Mouse (Mus musculus): ENCODE measurements around the gene Zfp119a. TPM values are rescaled to one million over a fixed set of nuclear protein-coding genes. Genes with fewer than 3 reads are reported as not detected.

Zfp119a gene
- polyA plus RNA-seq, 2 experiments: 3.5 to 10.3 TPM

GRCm38 (mm10) chr17:55816853-55817252, 61.9 kb downstream of the Zfp119a start:
- Histone ChIP-seq H3K27me3 (ENCODE audit: control insufficient read depth, insufficient read depth, low read length) (no peaks in the 10 kb centered on the region), H3K9ac (ENCODE audit: low read depth, low read length, severe bottlenecking) (no peak overlapping the region), H3K9me3 (ENCODE audit: control insufficient read depth, low read length) (no peaks in the 10 kb centered on the region), H3K4me1 (ENCODE audit: control insufficient read depth, insufficient read depth, low read length) (no peaks in the 10 kb centered on the region), H3K4me3 (replicated peaks; ENCODE audit: low read length) (no peak overlapping the region), H3K4me2 (replicated peaks; ENCODE audit: low read depth, low read length, severe bottlenecking) (no peak overlapping the region), H3K27ac (replicated peaks; ENCODE audit: low read depth, low read length) (no peak overlapping the region), H3K36me3 (ENCODE audit: control insufficient read depth, insufficient read depth, low read length) (no peaks in the 10 kb centered on the region)
- WGBS: 89% methylated on average over 4 of the region's 4 CpGs
- ATAC-seq (ENCODE audit: low FRiP score, low read depth) (no peak), DNase-seq (ENCODE audit: low spot score) (no peak)
- no peak for TF ChIP-seq POLR2A (IDR thresholded peaks at IDR 0.05; ENCODE audit: borderline replicate concordance, extremely low read depth, insufficient read depth, insufficient read length)

Other genes starting within 250 kb of the Zfp119a start
- 16.8 and 18.3 TPM in 2 replicates for gene Pot1b, start 166.3 kb downstream of the Zfp119a start, polyA plus RNA-seq (2012; rRNA removed)
- 6.9 and 7.9 TPM in 2 replicates for gene Pot1b, start 166.3 kb downstream of the Zfp119a start, polyA plus RNA-seq (2014; fragmentation: Nextera tagmentation; extraction: Ambion mirVana)
- gene Adgre4, start 128.9 kb downstream of the Zfp119a start, polyA plus RNA-seq (2012; rRNA removed): 0.18 and 0.19 TPM in 2 replicates
- 0.26 and 0.33 TPM in 2 replicates for gene Adgre4, start 128.9 kb downstream of the Zfp119a start, polyA plus RNA-seq (2014; fragmentation: Nextera tagmentation; extraction: Ambion mirVana)
- 5.3 and 7.6 TPM in 2 replicates for gene Zfp959, start 13.2 kb upstream of the Zfp119a start, polyA plus RNA-seq (2012; rRNA removed)
- gene Zfp959, start 13.2 kb upstream of the Zfp119a start, polyA plus RNA-seq (2014; fragmentation: Nextera tagmentation; extraction: Ambion mirVana): 11.1 and 12.1 TPM in 2 replicates
- 1.9 and 3.5 TPM in 2 replicates for gene Zfp119b, start 70.6 kb upstream of the Zfp119a start, polyA plus RNA-seq (2012; rRNA removed)
- 7.1 and 8.3 TPM in 2 replicates for gene Zfp119b, start 70.6 kb upstream of the Zfp119a start, polyA plus RNA-seq (2014; fragmentation: Nextera tagmentation; extraction: Ambion mirVana)
- gene Ebi3, start 73.7 kb upstream of the Zfp119a start, polyA plus RNA-seq (2012; rRNA removed): 2.3 and 2.8 TPM in 2 replicates
- gene Ebi3, start 73.7 kb upstream of the Zfp119a start, polyA plus RNA-seq (2014; fragmentation: Nextera tagmentation; extraction: Ambion mirVana): 1.7 and 2.2 TPM in 2 replicates
- gene Yju2, start 80.2 kb upstream of the Zfp119a start, polyA plus RNA-seq (2012; rRNA removed): 9.3 and 13.3 TPM in 2 replicates
- 16.7 and 19.2 TPM in 2 replicates for gene Yju2, start 80.2 kb upstream of the Zfp119a start, polyA plus RNA-seq (2014; fragmentation: Nextera tagmentation; extraction: Ambion mirVana)
- gene Shd, start 91.5 kb upstream of the Zfp119a start, polyA plus RNA-seq (2012; rRNA removed): 58.0 and 77.5 TPM in 2 replicates
- gene Shd, start 91.5 kb upstream of the Zfp119a start, polyA plus RNA-seq (2014; fragmentation: Nextera tagmentation; extraction: Ambion mirVana): 25.8 and 33.7 TPM in 2 replicates
- 27.5 and 29.4 TPM in 2 replicates for gene Fsd1, start 107.6 kb upstream of the Zfp119a start, polyA plus RNA-seq (2012; rRNA removed)
- gene Fsd1, start 107.6 kb upstream of the Zfp119a start, polyA plus RNA-seq (2014; fragmentation: Nextera tagmentation; extraction: Ambion mirVana): 14.2 and 18.7 TPM in 2 replicates
- gene Stap2, start 126.7 kb upstream of the Zfp119a start, polyA plus RNA-seq (2012; rRNA removed): 14.7 TPM in 2 replicates
- 14.4 and 18.7 TPM in 2 replicates for gene Stap2, start 126.7 kb upstream of the Zfp119a start, polyA plus RNA-seq (2014; fragmentation: Nextera tagmentation; extraction: Ambion mirVana)
- 118 and 148 TPM in 2 replicates for gene Mpnd, start 126.8 kb upstream of the Zfp119a start, polyA plus RNA-seq (2012; rRNA removed)
- gene Mpnd, start 126.8 kb upstream of the Zfp119a start, polyA plus RNA-seq (2014; fragmentation: Nextera tagmentation; extraction: Ambion mirVana): 101 and 114 TPM in 2 replicates
- 176 and 194 TPM in 2 replicates for gene Sh3gl1, start 157.7 kb upstream of the Zfp119a start, polyA plus RNA-seq (2012; rRNA removed)
- 166 and 178 TPM in 2 replicates for gene Sh3gl1, start 157.7 kb upstream of the Zfp119a start, polyA plus RNA-seq (2014; fragmentation: Nextera tagmentation; extraction: Ambion mirVana)
- gene Chaf1a, start 161.5 kb upstream of the Zfp119a start, polyA plus RNA-seq (2012; rRNA removed): 22.8 and 25.1 TPM in 2 replicates
- 18.4 and 19.3 TPM in 2 replicates for gene Chaf1a, start 161.5 kb upstream of the Zfp119a start, polyA plus RNA-seq (2014; fragmentation: Nextera tagmentation; extraction: Ambion mirVana)
- 61.9 and 82.9 TPM in 2 replicates for gene Ubxn6, start 196.1 kb upstream of the Zfp119a start, polyA plus RNA-seq (2012; rRNA removed)
- gene Ubxn6, start 196.1 kb upstream of the Zfp119a start, polyA plus RNA-seq (2014; fragmentation: Nextera tagmentation; extraction: Ambion mirVana): 36.4 and 43.1 TPM in 2 replicates
- gene Hdgfl2, start 200.7 kb upstream of the Zfp119a start, polyA plus RNA-seq (2012; rRNA removed): 82.3 and 118 TPM in 2 replicates
- gene Hdgfl2, start 200.7 kb upstream of the Zfp119a start, polyA plus RNA-seq (2014; fragmentation: Nextera tagmentation; extraction: Ambion mirVana): 84.9 and 104 TPM in 2 replicates
- 0.04 and 0.09 TPM in 2 replicates for gene Plin4, start 230.9 kb upstream of the Zfp119a start, polyA plus RNA-seq (2012; rRNA removed)
- gene Plin4, start 230.9 kb upstream of the Zfp119a start, polyA plus RNA-seq (2014; fragmentation: Nextera tagmentation; extraction: Ambion mirVana): 0.07 and 0.11 TPM in 2 replicates
- not detected in 2 replicates for gene Plin5, start 238.7 kb upstream of the Zfp119a start, polyA plus RNA-seq (2012; rRNA removed)
- gene Plin5, start 238.7 kb upstream of the Zfp119a start, polyA plus RNA-seq (2014; fragmentation: Nextera tagmentation; extraction: Ambion mirVana): 0.10 and 0.17 TPM in 2 replicates
- gene Lrg1, start 243.1 kb upstream of the Zfp119a start, polyA plus RNA-seq (2012; rRNA removed): 0.27 and 0.29 TPM in 2 replicates
- gene Lrg1, start 243.1 kb upstream of the Zfp119a start, polyA plus RNA-seq (2014; fragmentation: Nextera tagmentation; extraction: Ambion mirVana): 0.43 and 0.51 TPM in 2 replicates

Measured in limb, embryonic 14.5 days (tissue).